Mouse (Mus musculus) c-Kit-positive CD71-negative TER-119-negative erythroid progenitor cells, embryonic 14.5 days (primary cell): ENCODE results near the gene Cbfb.
A peak's percentile ranks its signal among the peaks of the same experiment; 100 is the strongest.

Experiments
- DNase-seq: peaks from one replicate; pipeline ENCODE4 v3.0.0-alpha.2; 2013; ENCODE audit warnings: low read depth

Cbfb gene

GRCm38 (mm10) chr8:105251954-105252353 is 81.5 kb downstream of the Cbfb start:
- no peak for DNase-seq

GRCm38 (mm10) chr8:105252680-105253537 is 82.4 kb downstream of the Cbfb start:
- DNase-seq: no peak

- no peak for DNase-seq
Measured at GRCm38 (mm10) chr8:105253766-105254151, 83.3 kb downstream of the Cbfb start.

GRCm38 (mm10) chr8:105254152-105254965 is 83.9 kb downstream of the Cbfb start:
- DNase-seq: peak; percentile 84

GRCm38 (mm10) chr8:105254966-105255350 is 84.5 kb downstream of the Cbfb start, which contains the start of gene B3gnt9:
Gene B3gnt9, minus strand, starts transcription at chr8:105255153.
- no peak for DNase-seq

GRCm38 (mm10) chr8:105257318-105258114 is 87.0 kb downstream of the Cbfb start:
- no peak for DNase-seq

GRCm38 (mm10) chr8:105258911-105259720 is 88.6 kb downstream of the Cbfb start:
- DNase-seq: no peak

GRCm38 (mm10) chr8:105259721-105260320 is 89.3 kb downstream of the Cbfb start:
- no peak for DNase-seq

- DNase-seq: no peak
Measured at GRCm38 (mm10) chr8:105260371-105261099, 90.1 kb downstream of the Cbfb start.

- no peak for DNase-seq
Measured at GRCm38 (mm10) chr8:105261326-105261980, 91.0 kb downstream of the Cbfb start.

GRCm38 (mm10) chr8:105263244-105263912 is 92.9 kb downstream of the Cbfb start:
- DNase-seq: no peak

GRCm38 (mm10) chr8:105264024-105264982 is 93.8 kb downstream of the Cbfb start, which contains the start of the genes Tradd and Fbxl8:
Gene Tradd, minus strand, starts transcription at chr8:105264609.
Gene Fbxl8, plus strand, starts transcription at chr8:105264648.
- DNase-seq: no peak

- no peak for DNase-seq
Measured at GRCm38 (mm10) chr8:105265128-105265527, 94.7 kb downstream of the Cbfb start.

GRCm38 (mm10) chr8:105266775-105267174 is 96.3 kb downstream of the Cbfb start:
- no peak for DNase-seq
